Mouse (Mus musculus): ENCODE data around the gene Zw10. TPM values are rescaled to one million over a fixed set of nuclear protein-coding genes. Genes with fewer than 3 reads are reported as not detected.

Zw10 gene
- polyA plus RNA-seq (2017; shearing (Covaris generic)), result 10 to 100 TPM; 36.4 to 49.9 (median 44.9) TPM

GRCm38 (mm10) chr9:49055333-49056205 lies at the start of gene Zw10:
TSS of gene Zw10 (plus strand) at chr9:49055613.
- ATAC-seq, result peak; percentile 99

GRCm38 (mm10) chr9:49015824-49016223 lies 39.6 kb upstream of the Zw10 start:
- ATAC-seq, result no peak

GRCm38 (mm10) chr9:49021289-49021688 lies 34.1 kb upstream of the Zw10 start:
- ATAC-seq, result no peak

GRCm38 (mm10) chr9:49023956-49024355 lies 31.5 kb upstream of the Zw10 start:
- no peak for ATAC-seq

- no peak for ATAC-seq
Observed at GRCm38 (mm10) chr9:49024529-49024928, 30.9 kb upstream of the Zw10 start.

GRCm38 (mm10) chr9:49034764-49035163 lies 20.6 kb upstream of the Zw10 start:
- ATAC-seq, result no peak

GRCm38 (mm10) chr9:49050901-49051300 lies 4.5 kb upstream of the Zw10 start:
- no peak for ATAC-seq

- ATAC-seq, result peak; percentile 28
Observed at GRCm38 (mm10) chr9:49051349-49051748, 4.1 kb upstream of the Zw10 start.

- ATAC-seq, result no peak
Observed at GRCm38 (mm10) chr9:49054028-49054427, 1.4 kb upstream of the Zw10 start.

GRCm38 (mm10) chr9:49076847-49077246 lies 21.4 kb downstream of the Zw10 start:
- ATAC-seq, result no peak

GRCm38 (mm10) chr9:49081107-49081506 lies 25.7 kb downstream of the Zw10 start, which contains the start of gene Tmprss5:
TSS of gene Tmprss5 (plus strand) at chr9:49081260.
- no peak for ATAC-seq

- no peak for ATAC-seq
Observed at GRCm38 (mm10) chr9:49081561-49081960, 26.1 kb downstream of the Zw10 start.

GRCm38 (mm10) chr9:49087317-49087716 lies 31.9 kb downstream of the Zw10 start:
- no peak for ATAC-seq

GRCm38 (mm10) chr9:49098871-49099270 lies 43.5 kb downstream of the Zw10 start:
- no peak for ATAC-seq

GRCm38 (mm10) chr9:49102328-49102727 lies 46.9 kb downstream of the Zw10 start:
- ATAC-seq, result no peak

- ATAC-seq, result no peak
Observed at GRCm38 (mm10) chr9:49109101-49109500, 53.7 kb downstream of the Zw10 start.

GRCm38 (mm10) chr9:49110476-49111220 lies 55.2 kb downstream of the Zw10 start:
- ATAC-seq, result no peak

- no peak for ATAC-seq
Observed at GRCm38 (mm10) chr9:49111296-49111695, 55.9 kb downstream of the Zw10 start.

- ATAC-seq, result no peak
Observed at GRCm38 (mm10) chr9:49118271-49118825, 62.9 kb downstream of the Zw10 start.

- ATAC-seq, result no peak
Observed at GRCm38 (mm10) chr9:49119759-49120158, 64.3 kb downstream of the Zw10 start.

GRCm38 (mm10) chr9:49125706-49126105 lies 70.3 kb downstream of the Zw10 start:
- ATAC-seq, result no peak
